Mouse (Mus musculus) lung, postnatal 25 days (tissue): ENCODE results near the gene Alg14.

Source experiments
- DNase-seq: peaks from one replicate; pipeline ENCODE4 v3.0.0; 2022; ENCODE audit warnings: low spot score

Alg14 gene

GRCm38 (mm10) chr3:121407417-121407816 is 115.8 kb downstream of the Alg14 start:
- DNase-seq, result no peak

DNA sequence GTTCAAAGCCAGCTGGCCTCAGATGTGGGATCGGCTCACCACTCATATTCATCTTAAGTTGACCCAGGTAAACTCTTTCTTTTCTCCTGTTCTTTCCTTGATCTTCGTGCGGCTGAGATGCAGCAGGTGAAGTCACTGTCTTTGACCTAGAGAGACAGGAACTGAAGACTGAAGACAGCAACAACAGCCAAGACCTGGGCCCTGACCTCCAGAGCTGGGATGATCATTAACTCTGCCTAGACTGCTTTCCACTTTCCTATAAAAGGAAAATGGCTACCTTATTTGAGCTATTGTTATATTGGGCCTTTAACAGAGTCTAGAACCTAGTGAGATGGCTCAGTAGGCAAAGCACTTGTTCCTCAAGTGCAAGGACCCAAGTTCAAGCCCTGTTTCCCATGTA is 116.8 kb downstream of the Alg14 start:
- no peak for DNase-seq

GRCm38 (mm10) chr3:121411450-121411849 is 119.9 kb downstream of the Alg14 start:
- no peak for DNase-seq
